Mouse (Mus musculus) megakaryocyte progenitor cell, adult 5-6 weeks (primary cell): Measurements from ENCODE around the gene Zfp763. TPM values are rescaled to one million over a fixed set of nuclear protein-coding genes. Genes with fewer than 3 reads are reported as not detected.
"Not testable (repeated sequence)": the region's sequence is repeated elsewhere in the genome, so short reads cannot be mapped to it uniquely, and the experiment has no call there.

Source experiments
- ATAC-seq: replicated peaks from 2 replicates; pipeline ENCODE4 v1.8.0; 2016; ENCODE audit warnings: mild to moderate bottlenecking, moderate TSS enrichment, inconsistent platforms; ENCODE audit not compliant: poor library complexity
- total RNA-seq, 2 experiments: library from RNA; stranded (forward) in 1 of 2; stranded (reverse) in 1 of 2; fragments of 157-497, 149-512 nt in 1 of 2; fragments of 200-1000 nt in 1 of 2; gene quantifications; 2 replicates each; pipeline versions ENCODE4 v1.2.3 to v1.2.4; 2015 to 2017

Zfp763 gene
- total RNA-seq (2015), result 5.7 and 9.8 TPM in 2 replicates
- 5.6 and 8.1 TPM in 2 replicates for total RNA-seq (2017)

DNA sequence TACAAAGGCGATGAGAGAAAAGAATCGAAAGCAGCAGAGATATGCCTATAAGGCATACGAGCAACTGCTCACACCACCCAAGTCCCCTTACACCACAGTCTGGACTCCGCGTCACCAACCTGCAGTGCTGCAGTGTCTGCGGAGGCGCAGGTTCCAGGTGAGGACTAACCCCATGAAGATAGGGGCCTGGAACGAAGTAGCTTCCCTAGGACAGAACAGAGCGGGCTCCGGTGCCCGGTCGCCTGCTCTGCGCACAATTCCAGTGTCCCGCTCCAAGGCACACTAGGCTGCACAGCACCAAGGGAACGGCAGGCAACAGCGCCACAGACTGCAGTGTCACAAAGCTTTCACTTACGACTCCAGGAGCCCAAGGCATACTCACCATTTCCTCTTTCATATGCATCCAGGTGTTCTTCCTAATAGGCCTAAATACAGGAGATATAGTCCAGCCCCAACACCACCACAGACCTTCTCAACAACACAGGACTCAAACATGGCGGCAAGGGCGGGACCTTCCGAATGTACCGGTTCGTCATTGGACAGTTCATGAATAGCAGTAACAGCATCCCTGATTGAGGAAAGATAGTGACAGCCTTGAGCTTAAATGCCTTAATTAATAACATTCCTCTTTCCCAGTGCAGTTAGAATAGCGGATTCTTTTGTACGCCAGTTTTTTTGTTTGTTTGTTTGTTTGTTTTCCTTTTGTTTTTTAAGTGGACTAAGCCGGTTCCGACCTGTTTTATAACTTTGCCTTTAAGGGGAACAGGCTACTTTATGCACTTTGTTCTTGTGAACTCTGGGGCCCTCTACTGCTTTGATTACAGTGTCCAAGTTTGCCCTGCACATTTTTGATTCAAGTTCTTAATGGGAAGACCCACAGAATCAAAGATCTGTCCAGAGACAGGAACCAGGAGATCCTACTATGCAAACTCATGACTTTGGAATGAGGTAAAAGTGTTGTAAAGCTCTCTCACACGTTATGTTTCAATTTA, at the start of gene Zfp763:
Gene Zfp763 (minus strand): TSS at position 503 of the 992 bp plus-strand sequence.
- peak; percentile 99 for ATAC-seq

DNA sequence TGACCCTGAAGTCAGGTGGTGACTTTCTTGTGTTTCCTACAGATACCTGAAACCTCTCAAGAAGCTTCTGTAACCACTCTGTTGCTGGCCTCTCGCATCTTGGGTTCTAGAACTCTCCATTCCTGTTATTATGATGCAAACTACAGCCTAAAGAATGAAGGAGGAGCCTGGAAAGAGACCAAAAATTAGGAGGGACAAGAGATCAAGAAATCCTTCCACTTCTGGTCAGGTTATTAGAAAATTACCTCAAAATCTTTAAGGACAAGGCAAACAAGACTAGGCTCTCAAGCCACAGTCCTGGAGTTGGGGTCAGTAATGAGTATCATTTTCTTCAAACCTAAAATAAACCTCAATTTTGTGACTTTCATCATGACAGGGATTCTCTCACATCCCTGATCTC, 34.8 kb upstream of the Zfp763 start, which contains the start of gene 4921501E09Rik:
Gene 4921501E09Rik (minus strand): TSS at position 101 of the 400 bp plus-strand sequence.
- no peak for ATAC-seq

DNA sequence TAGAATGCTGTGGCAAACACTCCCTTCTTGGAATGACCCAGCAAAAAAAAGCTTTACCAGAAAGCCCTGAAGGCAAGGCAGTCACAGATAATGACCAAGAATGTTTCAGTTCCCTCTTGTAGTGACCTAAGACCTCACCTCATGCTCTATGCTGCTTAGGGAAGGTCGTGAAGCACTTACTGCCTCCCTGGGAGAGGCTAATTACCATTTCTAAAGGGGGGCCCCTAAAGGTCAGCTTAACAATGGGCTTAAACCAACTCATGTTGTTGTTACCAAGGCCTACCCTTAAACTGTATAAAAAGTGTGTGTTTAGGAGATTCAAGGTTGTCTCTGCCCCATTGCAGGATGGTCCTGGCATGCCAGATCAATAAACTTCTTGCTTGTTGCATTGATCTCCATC, 29.8 kb upstream of the Zfp763 start:
- no peak for ATAC-seq

DNA sequence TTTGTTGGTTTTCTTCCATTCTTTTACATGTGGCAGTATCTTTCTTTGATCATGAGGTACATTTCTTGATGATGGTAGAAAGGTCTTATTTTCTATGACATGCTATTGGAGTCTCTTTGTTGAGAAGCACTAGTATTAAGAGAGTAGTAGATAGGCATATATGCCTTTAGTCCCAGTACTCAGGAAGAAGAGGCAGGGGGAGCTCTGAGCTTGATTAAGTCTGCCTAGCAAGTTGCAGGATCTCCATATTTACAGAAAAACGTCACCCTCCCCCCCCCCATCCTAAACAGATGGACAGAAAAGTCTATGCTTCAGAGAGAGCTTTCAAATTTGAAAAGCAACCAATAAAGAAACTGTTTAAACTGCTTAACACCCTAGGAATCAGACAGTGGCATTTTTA, 25.6 kb upstream of the Zfp763 start:
- no peak for ATAC-seq

DNA sequence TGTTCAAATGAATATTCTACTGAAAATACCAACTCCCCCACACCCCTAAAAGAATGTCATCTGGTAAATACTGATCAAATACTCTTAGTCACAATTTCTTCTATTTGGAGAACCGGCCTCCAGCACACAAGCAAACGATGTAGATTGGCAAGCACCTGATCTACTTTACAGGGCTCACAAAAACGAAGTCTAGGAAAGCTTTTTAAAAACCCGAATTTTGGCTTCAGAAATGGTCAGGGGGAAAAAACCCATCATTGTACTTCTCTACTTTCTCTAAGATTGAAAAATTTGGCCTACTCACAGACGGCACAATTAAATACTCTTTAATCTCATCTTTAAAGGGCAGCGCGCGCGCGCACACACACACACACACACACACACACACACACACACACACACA, 826 bp downstream of the Zfp763 start:
- no peak for ATAC-seq

DNA sequence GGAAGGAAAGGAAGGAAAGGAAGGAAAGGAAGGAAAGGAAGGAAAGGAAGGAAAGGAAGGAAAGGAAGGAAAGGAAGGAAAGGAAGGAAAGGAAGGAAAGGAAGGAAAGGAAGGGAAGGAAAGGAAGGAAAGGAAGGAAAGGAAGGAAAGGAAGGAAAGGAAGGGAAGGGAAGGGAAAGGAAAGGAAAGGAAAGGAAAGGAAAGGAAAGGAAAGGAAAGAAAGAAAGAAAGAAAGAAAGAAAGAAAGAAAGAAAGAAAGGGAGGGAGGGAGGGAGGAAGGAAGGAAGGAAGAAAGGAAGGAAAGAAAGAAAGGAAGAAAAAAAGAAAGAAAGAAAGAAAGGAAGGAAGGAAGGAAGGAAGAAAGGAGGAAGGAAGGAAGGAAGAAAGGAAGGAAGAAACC, 12.8 kb downstream of the Zfp763 start:
- not testable (repeated sequence) for ATAC-seq

DNA sequence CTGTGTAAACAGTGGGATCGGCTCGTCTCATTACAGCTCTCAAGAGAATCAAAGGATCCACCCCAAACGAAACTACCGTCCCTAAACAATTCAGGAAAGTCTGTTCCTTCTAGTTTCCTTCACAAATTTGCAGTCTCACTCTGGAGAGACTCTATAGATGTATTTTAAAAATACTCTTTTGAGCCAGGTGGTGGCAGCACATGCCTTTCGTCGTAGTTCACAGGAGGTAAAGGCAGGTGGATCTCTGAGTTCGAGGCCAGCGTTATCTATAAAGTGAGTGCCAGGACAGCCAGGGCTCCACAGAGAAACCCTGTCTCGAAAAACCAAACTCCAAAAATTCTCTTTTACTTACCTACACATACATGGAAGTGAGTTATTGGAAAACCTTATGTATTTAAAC, 24.9 kb downstream of the Zfp763 start:
- peak; percentile 66; the same call in 1 of the 2 replicates for ATAC-seq

DNA sequence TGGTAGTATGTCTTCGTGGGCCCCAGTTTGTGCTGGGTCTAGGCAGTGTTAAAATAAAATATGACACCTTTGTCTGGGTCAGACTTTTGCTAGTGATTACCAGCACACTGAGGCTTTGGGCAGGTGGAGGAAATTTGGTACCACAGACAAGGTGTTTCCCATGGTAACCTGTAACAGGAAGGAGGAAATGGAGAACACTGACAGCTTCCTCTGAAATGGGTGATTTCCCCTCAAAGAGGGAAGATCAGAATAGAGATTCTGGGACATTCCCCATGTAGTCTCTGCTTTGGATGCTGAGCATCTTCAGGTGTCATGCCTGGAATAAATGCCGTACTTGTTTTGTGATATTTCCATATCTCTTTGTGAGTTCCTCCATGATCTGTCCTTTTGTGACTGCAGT, 34.7 kb downstream of the Zfp763 start:
- no peak for ATAC-seq

DNA sequence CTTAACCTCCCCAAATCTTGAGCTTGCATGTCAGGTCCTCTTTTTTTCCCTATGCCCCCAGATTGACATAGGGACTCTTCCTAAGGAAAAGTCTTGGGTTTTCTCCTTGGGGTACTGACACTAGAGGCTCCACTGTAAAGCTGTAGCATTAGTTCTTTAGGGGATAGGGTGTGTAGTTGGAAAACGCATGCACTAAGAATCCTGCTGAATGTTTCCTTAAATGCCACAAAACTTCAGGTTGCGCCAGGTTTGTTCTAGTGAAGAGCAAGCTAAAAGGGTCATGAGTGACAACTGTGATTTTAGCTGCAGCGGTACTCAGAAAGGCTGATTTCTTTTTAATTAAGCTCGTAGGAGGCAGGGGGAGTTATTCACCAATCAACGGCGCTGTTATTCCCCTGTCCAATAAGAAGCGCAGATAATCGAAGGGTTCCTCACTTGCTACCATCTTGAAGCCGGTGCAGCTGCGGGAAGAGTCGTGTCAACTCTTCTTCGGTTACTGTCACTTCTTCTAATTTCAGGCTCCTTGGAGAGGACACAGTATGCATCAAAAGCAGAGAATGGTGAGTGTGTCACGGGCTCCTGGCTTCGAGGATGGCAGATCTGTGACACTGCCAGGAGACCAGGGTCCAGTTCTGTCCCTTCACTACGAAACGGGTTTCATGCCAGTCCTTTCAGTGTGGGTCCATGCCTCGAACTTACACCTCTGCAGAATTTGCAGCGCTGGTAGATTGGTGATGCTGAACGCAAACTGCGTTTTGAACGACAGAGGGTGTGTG, 40.3 kb downstream of the Zfp763 start, which contains the start of gene Zfp952:
Gene Zfp952 (plus strand): TSS at position 431 of the 776 bp plus-strand sequence.
- ATAC-seq, result peak; percentile 99

DNA sequence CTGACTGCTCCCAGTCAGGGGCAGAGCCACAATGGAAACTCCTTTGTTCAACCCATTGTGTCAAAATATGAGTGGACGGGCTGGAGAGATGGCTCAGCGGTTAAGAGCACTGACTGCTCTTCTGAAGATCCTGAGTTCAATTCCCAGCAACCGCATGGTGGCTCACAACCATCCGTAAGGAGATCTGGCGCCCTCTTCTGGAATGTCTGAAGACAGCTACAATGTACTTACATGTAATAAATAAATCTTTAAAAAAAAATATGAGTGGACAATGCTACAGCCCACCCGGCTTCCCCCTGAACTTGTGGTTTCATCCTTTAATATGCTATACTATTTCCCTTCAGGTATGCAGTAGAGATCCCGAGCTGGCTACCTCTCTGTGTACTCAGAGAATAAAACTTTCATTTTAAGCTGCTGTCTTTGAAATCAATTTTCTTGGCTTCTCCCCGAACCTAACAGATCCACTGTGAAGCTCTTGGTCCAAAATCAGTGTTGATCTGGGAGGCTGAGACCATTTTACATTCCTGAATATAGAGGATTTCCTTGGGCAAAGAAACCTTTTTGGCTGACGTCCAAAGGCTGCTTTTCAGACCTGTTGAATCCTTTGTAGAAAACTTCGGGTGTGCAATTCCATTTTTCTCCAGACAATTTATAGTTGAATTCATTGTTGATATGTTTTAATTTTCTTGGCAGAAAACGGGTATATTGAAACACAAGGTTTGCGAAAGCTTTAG, 41.1 kb downstream of the Zfp763 start:
- no peak for ATAC-seq

DNA sequence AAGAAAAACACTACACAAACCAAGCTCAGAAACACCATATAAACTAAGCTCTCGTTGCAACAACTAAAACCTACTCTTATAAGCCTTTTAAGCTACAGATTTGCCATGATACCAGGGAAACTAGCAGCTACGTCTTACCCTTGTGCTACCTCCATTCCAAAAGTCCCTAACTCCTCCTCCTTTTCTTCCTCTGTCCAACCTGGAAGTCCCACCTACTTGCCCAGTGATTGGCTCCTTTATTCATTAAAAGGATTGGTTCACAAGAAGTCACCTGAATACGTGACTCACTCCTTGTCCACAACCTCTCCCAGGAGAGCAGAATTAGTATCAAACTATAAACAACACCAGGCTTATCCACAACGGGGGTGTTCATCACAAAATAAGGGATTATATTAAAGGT, 46.9 kb downstream of the Zfp763 start:
- ATAC-seq, result no peak

DNA sequence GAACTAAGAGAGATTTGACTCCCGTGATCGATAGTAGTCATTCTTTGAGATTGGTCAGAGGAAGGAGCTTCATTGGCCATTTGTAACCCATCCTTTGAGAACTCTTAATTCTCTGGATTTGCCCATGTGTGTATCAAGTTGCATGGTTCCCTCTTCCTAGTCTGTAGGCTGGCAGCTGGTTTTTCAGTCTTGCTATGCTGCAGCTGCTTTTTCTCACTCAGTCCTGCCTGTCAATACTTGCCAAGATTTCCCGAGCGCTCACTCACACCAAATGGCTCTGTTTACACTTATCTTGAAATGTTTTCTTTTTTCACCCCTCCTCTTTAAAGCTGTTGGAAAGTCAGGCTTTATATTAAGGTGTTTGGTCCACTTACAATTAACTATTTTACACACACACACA, 51.8 kb downstream of the Zfp763 start:
- no peak for ATAC-seq

Other genes starting within 250 kb of the Zfp763 start
- gene Zfp871, start 245.1 kb downstream of the Zfp763 start, total RNA-seq (2015), result 34.8 and 39.1 TPM in 2 replicates
- gene Zfp871, start 245.1 kb downstream of the Zfp763 start, total RNA-seq (2017), result 22.2 and 24.4 TPM in 2 replicates
- gene Zfp811, start 223.5 kb downstream of the Zfp763 start, total RNA-seq (2015), result not detected in 2 replicates
- gene Zfp811, start 223.5 kb downstream of the Zfp763 start, total RNA-seq (2017), result not detected in 2 replicates
- gene Zfp799, start 203.1 kb downstream of the Zfp763 start, total RNA-seq (2015), result 4.9 and 7.9 TPM in 2 replicates
- gene Zfp799, start 203.1 kb downstream of the Zfp763 start, total RNA-seq (2017), result 3.5 and 8.3 TPM in 2 replicates
- gene Zfp870, start 141.8 kb downstream of the Zfp763 start, total RNA-seq (2015), result 3.6 and 4.1 TPM in 2 replicates
- gene Zfp870, start 141.8 kb downstream of the Zfp763 start, total RNA-seq (2017), result 2.0 and 2.8 TPM in 2 replicates
- gene Cyp4f14, start 116.1 kb downstream of the Zfp763 start, total RNA-seq (2015), result not detected in 2 replicates
- not detected in 2 replicates for gene Cyp4f14, start 116.1 kb downstream of the Zfp763 start, total RNA-seq (2017)
- 8.9 and 11.2 TPM in 2 replicates for gene Cyp4f13, start 86.0 kb downstream of the Zfp763 start, total RNA-seq (2015)
- 2.3 and 5.0 TPM in 2 replicates for gene Cyp4f13, start 86.0 kb downstream of the Zfp763 start, total RNA-seq (2017)
- gene Zfp472, start 67.6 kb downstream of the Zfp763 start, total RNA-seq (2015), result 19.2 and 23.1 TPM in 2 replicates
- 19.1 and 20.9 TPM in 2 replicates for gene Zfp472, start 67.6 kb downstream of the Zfp763 start, total RNA-seq (2017)
- gene Zfp952, start 40.3 kb downstream of the Zfp763 start, total RNA-seq (2015), result 5.9 TPM in 2 replicates
- 8.4 and 10.2 TPM in 2 replicates for gene Zfp952, start 40.3 kb downstream of the Zfp763 start, total RNA-seq (2017)
- gene 4921501E09Rik, start 34.7 kb upstream of the Zfp763 start, total RNA-seq (2015), result not detected in 2 replicates
- gene 4921501E09Rik, start 34.7 kb upstream of the Zfp763 start, total RNA-seq (2017), result not detected in 2 replicates
- 5.3 and 8.2 TPM in 2 replicates for gene Zfp563, start 55.9 kb upstream of the Zfp763 start, total RNA-seq (2015)
- gene Zfp563, start 55.9 kb upstream of the Zfp763 start, total RNA-seq (2017), result 3.4 and 5.5 TPM in 2 replicates
- gene Morc2b, start 106.3 kb upstream of the Zfp763 start, total RNA-seq (2015), result not detected in 2 replicates
- not detected in 2 replicates for gene Morc2b, start 106.3 kb upstream of the Zfp763 start, total RNA-seq (2017)
- not detected in 2 replicates for gene Olfr55, start 135.0 kb upstream of the Zfp763 start, total RNA-seq (2015)
- gene Olfr55, start 135.0 kb upstream of the Zfp763 start, total RNA-seq (2017), result not detected in 2 replicates
- gene Olfr239, start 157.9 kb upstream of the Zfp763 start, total RNA-seq (2015), result not detected in 2 replicates
- gene Olfr239, start 157.9 kb upstream of the Zfp763 start, total RNA-seq (2017), result not detected in 2 replicates
- gene Olfr1564, start 188.3 kb upstream of the Zfp763 start, total RNA-seq (2015), result not detected in 2 replicates
- not detected in 2 replicates for gene Olfr1564, start 188.3 kb upstream of the Zfp763 start, total RNA-seq (2017)
- 12.7 and 13.5 TPM in 2 replicates for gene Zfp955a, start 221.7 kb upstream of the Zfp763 start, total RNA-seq (2015)
- gene Zfp955a, start 221.7 kb upstream of the Zfp763 start, total RNA-seq (2017), result 13.7 and 15.3 TPM in 2 replicates
- 0.02 TPM in 1 of 2 replicates, not detected in the other for gene Olfr63, start 231.3 kb upstream of the Zfp763 start, total RNA-seq (2015)
- not detected in 2 replicates for gene Olfr63, start 231.3 kb upstream of the Zfp763 start, total RNA-seq (2017)